Mouse (Mus musculus) MEL (cell line): ENCODE measurements at regions not wholly inside any gene's neighbourhood (a gene's known extent, or its start where the extent isn't known, plus 50 kb on each side); places are given as distances from the start of the nearest gene placed in this dataset.

Source experiments
- DNase-seq: peaks from one replicate; pipeline ENCODE4 v3.0.0; 2011; ENCODE audit warnings: low read depth, low spot score
- H3K27ac ChIP-seq: 2 replicates; pipeline ENCODE4 v1.5.1; 2012; ENCODE audit warnings: low read depth, mild to moderate bottlenecking, control low read depth, low read length, moderate library complexity; ENCODE audit not compliant: control insufficient read depth
- H3K27me3 ChIP-seq, 2 experiments: fragments of 150-350 bp in 1 of 2; sonication (generic) in 1 of 2; 2 replicates each; pipeline ENCODE4 v1.6.1; 2012; ENCODE audit warnings: low read length in 2 of 2, mild to moderate bottlenecking in 2 of 2, improper control_type of control experiment in 1 of 2, moderate library complexity in 1 of 2; ENCODE audit not compliant: insufficient read depth in 2 of 2, control insufficient read depth in 1 of 2
- H3K36me3 ChIP-seq, 2 experiments: 2 replicates each; pipeline ENCODE4 v1.6.1; 2012 to 2014; ENCODE audit warnings: low read length in 2 of 2, improper control_type of control experiment in 1 of 2, inconsistent platforms in 1 of 2, mild to moderate bottlenecking in 1 of 2; ENCODE audit not compliant: insufficient read depth in 2 of 2, control insufficient read depth in 1 of 2
- H3K4me1 ChIP-seq, 2 experiments: fragments of 150-350 bp in 1 of 2; sonication (generic) in 1 of 2; 2 replicates each; pipeline ENCODE4 v1.6.1; 2012; ENCODE audit warnings: low read length in 2 of 2, improper control_type of control experiment in 1 of 2, mild to moderate bottlenecking in 1 of 2; ENCODE audit not compliant: insufficient read depth in 2 of 2, control insufficient read depth in 1 of 2
- H3K4me3 ChIP-seq, 2 experiments: fragments of 150-350 bp in 1 of 2; sonication (generic) in 1 of 2; 2 replicates each; pipeline ENCODE4 v1.5.1; 2012; ENCODE audit warnings: low read depth in 2 of 2, low read length in 2 of 2, mild to moderate bottlenecking in 2 of 2, moderate library complexity in 2 of 2, control low read depth in 1 of 2, improper control_type of control experiment in 1 of 2; ENCODE audit not compliant: control insufficient read depth in 1 of 2, insufficient read depth in 1 of 2
- H3K79me2 ChIP-seq: 2 replicates; pipeline ENCODE4 v1.6.1; 2012; ENCODE audit warnings: mild to moderate bottlenecking, low read length, moderate library complexity; ENCODE audit not compliant: control insufficient read depth, poor library complexity, insufficient read depth
- H3K9ac ChIP-seq: 2 replicates; pipeline ENCODE4 v1.6.1; 2012; ENCODE audit warnings: low read depth, mild to moderate bottlenecking, control low read depth, low read length, moderate library complexity; ENCODE audit not compliant: control insufficient read depth, poor library complexity, severe bottlenecking
- H3K9me3 ChIP-seq: fragments of 150-350 bp; sonication (generic); replicated peaks from 2 replicates; pipeline ENCODE4 v1.6.1; 2012; ENCODE audit warnings: mild to moderate bottlenecking, low read length, improper control_type of control experiment, moderate library complexity; ENCODE audit not compliant: insufficient read depth
- CHD1 ChIP-seq: IDR thresholded peaks from 2 replicates; pipeline ENCODE4 v1.6.1; 2012; ENCODE audit warnings: low read depth, mild to moderate bottlenecking, inconsistent platforms, low read length, improper control_type of control experiment
- CHD2 ChIP-seq: IDR thresholded peaks from 2 replicates; pipeline ENCODE4 v1.6.1; 2011; ENCODE audit warnings: low read length, improper control_type of control experiment
- E2F4 ChIP-seq: IDR thresholded peaks from 2 replicates; pipeline ENCODE4 v1.6.1; 2011; ENCODE audit warnings: low read depth, low read length, improper control_type of control experiment, borderline replicate concordance
- ELF1 ChIP-seq: IDR thresholded peaks from 2 replicates; pipeline ENCODE4 v1.6.1; 2014; ENCODE audit warnings: low read depth, mild to moderate bottlenecking, inconsistent platforms, low read length, improper control_type of control experiment, moderate library complexity
- EP300 ChIP-seq, 2 experiments: IDR thresholded peaks; 2 replicates each; pipeline ENCODE4 v1.6.1; 2011; ENCODE audit warnings: improper control_type of control experiment in 2 of 2, low read length in 2 of 2, low read depth in 1 of 2, mild to moderate bottlenecking in 1 of 2
- GABPA ChIP-seq: IDR thresholded peaks from 2 replicates; pipeline ENCODE4 v1.6.1; 2012; ENCODE audit warnings: low read depth, mild to moderate bottlenecking, inconsistent platforms, low read length, improper control_type of control experiment, moderate library complexity
- MAX ChIP-seq: IDR thresholded peaks from 2 replicates; pipeline ENCODE4 v1.6.1; 2011; ENCODE audit warnings: low read length, improper control_type of control experiment
- MAZ ChIP-seq: IDR thresholded peaks from 2 replicates; pipeline ENCODE4 v1.6.1; 2012; ENCODE audit warnings: low read depth, mild to moderate bottlenecking, inconsistent platforms, low read length, improper control_type of control experiment
- MXI1 ChIP-seq: IDR thresholded peaks from 2 replicates; pipeline ENCODE4 v1.6.1; 2011; ENCODE audit warnings: mild to moderate bottlenecking, low read depth, low read length, improper control_type of control experiment
- MYC ChIP-seq: IDR thresholded peaks from 2 replicates; pipeline ENCODE4 v1.6.1; 2011; ENCODE audit warnings: low read depth, mild to moderate bottlenecking, low read length, improper control_type of control experiment, moderate library complexity
- NELFE ChIP-seq: IDR thresholded peaks from 2 replicates; pipeline ENCODE4 v1.6.1; 2011; ENCODE audit warnings: low read depth, low read length, improper control_type of control experiment
- NRF1 ChIP-seq: IDR thresholded peaks from 2 replicates; pipeline ENCODE4 v1.6.1; 2014; ENCODE audit warnings: low read depth, mild to moderate bottlenecking, inconsistent platforms, low read length, improper control_type of control experiment, moderate library complexity; ENCODE audit not compliant: poor library complexity, insufficient read depth, severe bottlenecking
- POLR2AphosphoS5 ChIP-seq: IDR thresholded peaks from 2 replicates; pipeline ENCODE4 v1.6.1; 2012; ENCODE audit warnings: low read depth, borderline replicate concordance, mild to moderate bottlenecking, inconsistent platforms, low read length, moderate library complexity, mixed read lengths
- RAD21 ChIP-seq: IDR thresholded peaks from 2 replicates; pipeline ENCODE4 v1.6.1; 2011; ENCODE audit warnings: mild to moderate bottlenecking, low read depth, low read length, improper control_type of control experiment
- RCOR1 ChIP-seq: IDR thresholded peaks from 2 replicates; pipeline ENCODE4 v1.6.1; 2012; ENCODE audit warnings: low read depth, mild to moderate bottlenecking, inconsistent platforms, low read length, improper control_type of control experiment
- SMC3 ChIP-seq: IDR thresholded peaks from 2 replicates; pipeline ENCODE4 v1.6.1; 2011; ENCODE audit warnings: low read depth, low read length, improper control_type of control experiment
- TAL1 ChIP-seq: IDR thresholded peaks from 2 replicates; pipeline ENCODE4 v1.6.1; 2012; ENCODE audit warnings: mild to moderate bottlenecking, inconsistent platforms, low read length, moderate library complexity, mixed read lengths
- TBP ChIP-seq: IDR thresholded peaks from 2 replicates; pipeline ENCODE4 v1.8.0; 2011; ENCODE audit warnings: low read depth, low read length, improper control_type of control experiment
- TCF12 ChIP-seq: IDR thresholded peaks from 2 replicates; pipeline ENCODE4 v1.6.1; 2014; ENCODE audit warnings: low read depth, mild to moderate bottlenecking, inconsistent platforms, low read length, improper control_type of control experiment, moderate library complexity
- USF1 ChIP-seq: IDR thresholded peaks from 2 replicates; pipeline ENCODE4 v1.6.1; 2014; ENCODE audit warnings: low read depth, mild to moderate bottlenecking, inconsistent platforms, low read length, improper control_type of control experiment, moderate library complexity
- ZKSCAN1 ChIP-seq: IDR thresholded peaks from 2 replicates; pipeline ENCODE4 v1.6.1; 2012; ENCODE audit warnings: low read depth, mild to moderate bottlenecking, inconsistent platforms, low read length, improper control_type of control experiment, moderate library complexity
- ZNF384 ChIP-seq: IDR thresholded peaks from 2 replicates; pipeline ENCODE4 v1.6.1; 2012; ENCODE audit warnings: low read depth, mild to moderate bottlenecking, inconsistent platforms, low read length, improper control_type of control experiment

- no peaks in the 10 kb centered on the region for H3K9me3 ChIP-seq
- H3K4me1 ChIP-seq = no peaks in the 10 kb centered on the region
- no peak overlapping the region for H3K27ac ChIP-seq
- no peaks in the 10 kb centered on the region for H3K36me3 ChIP-seq
- H3K4me3 ChIP-seq = no peak overlapping the region
- H3K9ac ChIP-seq = no peak overlapping the region
- H3K79me2 ChIP-seq = no peaks in the 10 kb centered on the region
- H3K27me3 ChIP-seq = no peaks in the 10 kb centered on the region; a peak in 1 of 4 replicates
- TF ChIP-seq E2F4 (no peak), NRF1 (no peak), TBP (no peak), RCOR1 (no peak), RAD21 (no peak), MAZ (no peak), ZKSCAN1 (no peak), USF1 (no peak), MAX (no peak), SMC3 (no peak), POLR2AphosphoS5 (no peak), CHD2 (no peak), TCF12 (no peak), MXI1 (no peak), CHD1 (no peak), ZNF384 (no peak), TAL1 (no peak), GABPA (no peak)
- no peak for DNase-seq
Measured at GRCm38 (mm10) chr4:87701024-87701423, 332.1 kb downstream of the Mllt3 start.

DNA sequence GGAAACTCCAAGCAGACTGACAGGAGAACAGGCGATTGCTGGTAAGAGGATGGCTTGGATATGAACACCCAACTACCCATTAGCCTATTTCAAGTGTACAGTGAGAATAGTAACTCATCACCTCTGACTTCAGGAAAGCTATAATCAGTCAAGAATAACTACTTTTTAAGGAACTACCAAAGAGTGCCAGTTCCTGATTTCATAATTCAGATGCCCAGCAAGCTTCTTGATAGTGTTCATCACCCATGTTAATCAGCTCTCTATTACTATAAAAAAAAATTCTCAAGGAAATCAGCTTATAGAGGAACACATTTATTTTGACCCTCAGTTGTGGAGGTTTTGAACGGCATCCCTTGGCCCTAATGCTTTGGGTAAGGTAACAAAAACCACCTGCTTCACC, 332.7 kb downstream of the Mllt3 start:
- Histone ChIP-seq H3K79me2 (no peaks in the 10 kb centered on the region), H3K4me1 (no peaks in the 10 kb centered on the region), H3K9me3 (no peaks in the 10 kb centered on the region), H3K4me3 (no peak overlapping the region), H3K36me3 (no peaks in the 10 kb centered on the region), H3K27ac (no peak overlapping the region), H3K27me3 (no peaks in the 10 kb centered on the region; a peak in 1 of 4 replicates), H3K9ac (no peak overlapping the region)
- no peak for DNase-seq
- TF ChIP-seq SMC3 (no peak), EP300 (IDR thresholded peaks at IDR 0.05; ENCODE audit: low read depth in 1 of 2, low read length in 2 of 2) (no peak), CHD1 (no peak), POLR2AphosphoS5 (no peak), MAX (no peak), MYC (no peak), NELFE (no peak), ELF1 (no peak), ZKSCAN1 (no peak)
